Mouse (Mus musculus): ENCODE results near the gene Fndc3a. TPM values are rescaled to one million over a fixed set of nuclear protein-coding genes. Genes with fewer than 3 reads are reported as not detected.

Fndc3a gene
- 34.0 TPM for polyA plus RNA-seq (2017; shearing (Covaris generic))

GRCm38 (mm10) chr14:72709710-72710340 is at the start of gene Fndc3a:
Gene Fndc3a (minus strand): TSS chr14:72710003.

GRCm38 (mm10) chr14:72491738-72492137 is 218.1 kb downstream of the Fndc3a start, which contains the start of gene Gm9195:
Gene Gm9195 (minus strand): TSS chr14:72491838.

Other genes with a start within 250 kb of the Fndc3a start
- not detected for gene Gm9195, start 218.2 kb downstream of the Fndc3a start, polyA plus RNA-seq (2017; shearing (Covaris generic))

Measured in CD4-positive, CD25-positive, alpha-beta regulatory T cell (primary cell).